Mouse (Mus musculus): ENCODE results near the gene Timm23. TPM values are rescaled to one million over a fixed set of nuclear protein-coding genes. Genes with fewer than 3 reads are reported as not detected.
"Not testable (repeated sequence)": the region's sequence is repeated elsewhere in the genome, so short reads cannot be mapped to it uniquely, and the experiment has no call there.

Gene Timm23
- total RNA-seq (2021) = 100 to 1,000 TPM; 117 to 139 TPM
- long read RNA-seq, experiment 1, transcript Timm23-201 (7 exons, 1,173 nt) = major isoform, 274 of 284 reads
- long read RNA-seq, experiment 1, partial matches to known transcripts = 1 of 284 reads
- long read RNA-seq, experiment 1, other reads (novel, unspliced or antisense) = 9 of 284 reads
- long read RNA-seq, experiment 2, transcript Timm23-201 (7 exons, 1,173 nt) = major isoform, 234 of 249 reads
- long read RNA-seq, experiment 2, partial matches to known transcripts = 2 of 249 reads
- long read RNA-seq, experiment 2, other reads (novel, unspliced or antisense) = 13 of 249 reads

GRCm38 (mm10) chr14:32201791-32202451, at the start of gene Timm23, which contains the start of gene Parg:
Gene Timm23, minus strand, starts transcription at chr14:32201898.
Gene Parg, plus strand, starts transcription at chr14:32201949.
- DNase-seq (ENCODE audit: low spot score in 2 of 2) = peak; percentile 72 to 89

- DNase-seq (ENCODE audit: low spot score in 2 of 2) = no peak
These were observed 47.9 kb upstream of the Timm23 start for GRCm38 (mm10) chr14:32249616-32250015.

GRCm38 (mm10) chr14:32246019-32246418, 44.3 kb upstream of the Timm23 start:
- DNase-seq (ENCODE audit: low spot score in 2 of 2) = no peak

GRCm38 (mm10) chr14:32242401-32242800, 40.7 kb upstream of the Timm23 start:
- DNase-seq (ENCODE audit: low spot score in 2 of 2) = no peak

GRCm38 (mm10) chr14:32228996-32229395, 27.3 kb upstream of the Timm23 start:
- peak in 1 of 2 experiments; percentile 44 for DNase-seq (ENCODE audit: low spot score in 2 of 2)

- no peak for DNase-seq (ENCODE audit: low spot score in 2 of 2)
These were observed 24.9 kb upstream of the Timm23 start for GRCm38 (mm10) chr14:32226601-32227000.

GRCm38 (mm10) chr14:32201354-32201753, 344 bp downstream of the Timm23 start:
- no peak for DNase-seq (ENCODE audit: low spot score in 2 of 2)

GRCm38 (mm10) chr14:32193557-32193956, 8.1 kb downstream of the Timm23 start:
- DNase-seq (ENCODE audit: low spot score in 2 of 2) = not testable (repeated sequence)

- DNase-seq (ENCODE audit: low spot score in 2 of 2) = peak in 1 of 2 experiments; percentile 31
These were observed 9.3 kb downstream of the Timm23 start for GRCm38 (mm10) chr14:32192437-32192836.

- DNase-seq (ENCODE audit: low spot score in 2 of 2) = no peak
These were observed 9.8 kb downstream of the Timm23 start for GRCm38 (mm10) chr14:32191926-32192325.

GRCm38 (mm10) chr14:32190627-32191391, 10.9 kb downstream of the Timm23 start:
- no peak for DNase-seq (ENCODE audit: low spot score in 2 of 2)

- no peak for DNase-seq (ENCODE audit: low spot score in 2 of 2)
These were observed 17.9 kb downstream of the Timm23 start for GRCm38 (mm10) chr14:32183846-32184245.

- no peak for DNase-seq (ENCODE audit: low spot score in 2 of 2)
These were observed 20.8 kb downstream of the Timm23 start for GRCm38 (mm10) chr14:32180861-32181260.

- DNase-seq (ENCODE audit: low spot score in 2 of 2) = no peak
These were observed 22.1 kb downstream of the Timm23 start for GRCm38 (mm10) chr14:32179393-32180195.

GRCm38 (mm10) chr14:32176590-32176989, 25.1 kb downstream of the Timm23 start:
- DNase-seq (ENCODE audit: low spot score in 2 of 2) = not testable (repeated sequence)

- no peak for DNase-seq (ENCODE audit: low spot score in 2 of 2)
These were observed 26.4 kb downstream of the Timm23 start for GRCm38 (mm10) chr14:32175310-32175709.

- no peak for DNase-seq (ENCODE audit: low spot score in 2 of 2)
These were observed 31.6 kb downstream of the Timm23 start for GRCm38 (mm10) chr14:32170137-32170536.

GRCm38 (mm10) chr14:32168653-32169231, 33.0 kb downstream of the Timm23 start:
- DNase-seq (ENCODE audit: low spot score in 2 of 2) = no peak

- DNase-seq (ENCODE audit: low spot score in 2 of 2) = no peak
These were observed 34.4 kb downstream of the Timm23 start for GRCm38 (mm10) chr14:32167326-32167725.

- no peak for DNase-seq (ENCODE audit: low spot score in 2 of 2)
These were observed 34.9 kb downstream of the Timm23 start for GRCm38 (mm10) chr14:32166840-32167239.

GRCm38 (mm10) chr14:32166062-32166441, 35.6 kb downstream of the Timm23 start:
- no peak for DNase-seq (ENCODE audit: low spot score in 2 of 2)

All from gastrocnemius, postnatal 4 days (tissue).